Comparison of ENCODE assay signal across 24 mouse cellular contexts in genomic region chr9:80504496-80505012, GRCm38 (mm10). TPM values are rescaled to one million over a fixed set of nuclear protein-coding genes. Genes with fewer than 3 reads are reported as not detected.
DNase-seq lines count a peak whose midpoint lies in the region; ATAC-seq lines count a peak whose summit lies in the region.
"Had no signal": no experiment of that assay in that cellular context is flagged by ENCODE, and none has a peak within 500 bp of the region (broad histone marks: within the 10 kb centered on the region; RNA-seq: fewer than 3 reads in every experiment).

No protein-coding gene starts in this region.

- H3K27me3 ChIP-seq in embryonic facial prominence, embryonic 11.5 days (ENCODE audit: control insufficient read depth, insufficient read depth, low read length): no peaks in the 10 kb centered on the region
- H3K27me3 ChIP-seq in embryonic facial prominence, embryonic 10.5 days (replicated peaks; ENCODE audit: low read depth, poor library complexity, severe bottlenecking): no peaks in the 10 kb centered on the region
- H3K27me3 ChIP-seq in lung, embryonic 16.5 days (ENCODE audit: control insufficient read depth, insufficient read depth, low read depth, low read length): no peaks in the 10 kb centered on the region
- H3K27me3 ChIP-seq: embryonic facial prominence, embryonic 12.5 days; forebrain, embryonic 12.5 days; heart, embryonic 15.5 days had no signal

- no peaks in the 10 kb centered on the region for H3K9me3 ChIP-seq in embryonic facial prominence, embryonic 11.5 days (replicated peaks; ENCODE audit: control insufficient read depth, low read length)
- no peaks in the 10 kb centered on the region for H3K9me3 ChIP-seq in embryonic facial prominence, embryonic 10.5 days
- H3K9me3 ChIP-seq in lung, embryonic 16.5 days (ENCODE audit: control insufficient read depth, low read length): no peaks in the 10 kb centered on the region
- H3K9me3 ChIP-seq: embryonic facial prominence, embryonic 12.5 days; forebrain, embryonic 12.5 days; heart, embryonic 15.5 days; hindbrain, embryonic 10.5 days had no signal

- no peaks in the 10 kb centered on the region for H3K4me1 ChIP-seq in embryonic facial prominence, embryonic 11.5 days (ENCODE audit: control insufficient read depth, insufficient read depth, low read length)
- H3K4me1 ChIP-seq in embryonic facial prominence, embryonic 10.5 days: 0 out of 2 replicates have a peak, but pooled peaks cover 4% of the 10 kb centered on the region
- H3K4me1 ChIP-seq in lung, embryonic 16.5 days (replicated peaks; ENCODE audit: control insufficient read depth, insufficient read depth, low read length): no peaks in the 10 kb centered on the region
- H3K4me1 ChIP-seq: embryonic facial prominence, embryonic 12.5 days; forebrain, embryonic 12.5 days; heart, embryonic 15.5 days had no signal

- H3K4me3 ChIP-seq in embryonic facial prominence, embryonic 11.5 days (ENCODE audit: low read depth, low read length): no peak overlapping the region
- no peak overlapping the region for H3K4me3 ChIP-seq in embryonic facial prominence, embryonic 10.5 days
- no peak overlapping the region for H3K4me3 ChIP-seq in lung, embryonic 16.5 days (ENCODE audit: low read length)
- H3K4me3 ChIP-seq: embryonic facial prominence, embryonic 12.5 days; forebrain, embryonic 12.5 days; heart, adult 2 months; heart, embryonic 15.5 days; hindbrain, embryonic 10.5 days had no signal

- intact Hi-C loops in heart, postnatal 25 days (cut with DNase I): no loop called here

- DNase-seq in embryonic facial prominence, embryonic 11.5 days (ENCODE audit: low spot score): peak; percentile 36
- DNase-seq in embryonic facial prominence, embryonic 10.5 days (ENCODE audit: low spot score): no peak
- DNase-seq in lung, postnatal 14 days: no peak
- peak; percentile 12 for DNase-seq in embryo, embryonic 10.5 days (ENCODE audit: low spot score)
- no peak for DNase-seq in layer of hippocampus, adult 11-12 months (ENCODE audit: low spot score)
- DNase-seq in heart, postnatal 25 days (ENCODE audit: low spot score): no peak
- DNase-seq: adrenal gland, adult 8-10 months; adrenal gland, postnatal 36 days; cerebellum, adult 2 months; cerebellum, postnatal 10 days; gastrocnemius, postnatal 14 days; heart, adult 2 months; heart, postnatal 14 days had no signal

- WGBS in embryonic facial prominence, embryonic 11.5 days: 48% methylated on average over 2 of the region's 2 CpGs
- 48% methylated on average over 2 of the region's 2 CpGs for WGBS in embryonic facial prominence, embryonic 10.5 days
- 47% methylated on average over 2 of the region's 2 CpGs for WGBS in lung, embryonic 16.5 days

- H3K36me3 ChIP-seq in embryonic facial prominence, embryonic 11.5 days (replicated peaks; ENCODE audit: control insufficient read depth, insufficient read depth, low read depth, low read length): no peaks in the 10 kb centered on the region
- no peaks in the 10 kb centered on the region for H3K36me3 ChIP-seq in embryonic facial prominence, embryonic 10.5 days (replicated peaks)
- H3K36me3 ChIP-seq in lung, embryonic 16.5 days (ENCODE audit: control insufficient read depth, insufficient read depth, low read length): no peaks in the 10 kb centered on the region
- H3K36me3 ChIP-seq: embryonic facial prominence, embryonic 12.5 days; forebrain, embryonic 12.5 days; heart, embryonic 15.5 days; hindbrain, embryonic 10.5 days had no signal

- no peak overlapping the region for H3K27ac ChIP-seq in embryonic facial prominence, embryonic 11.5 days (replicated peaks; ENCODE audit: low read depth, low read length)
- no peak overlapping the region for H3K27ac ChIP-seq in embryonic facial prominence, embryonic 10.5 days (replicated peaks)
- no peak overlapping the region for H3K27ac ChIP-seq in lung, embryonic 16.5 days (ENCODE audit: low read length)
- H3K27ac ChIP-seq: embryonic facial prominence, embryonic 12.5 days; forebrain, embryonic 12.5 days; heart, adult 2 months; heart, embryonic 15.5 days; hindbrain, embryonic 10.5 days; hindbrain, embryonic 14.5 days had no signal

- H3K9ac ChIP-seq in embryonic facial prominence, embryonic 11.5 days (replicated peaks; ENCODE audit: low read length): no peak overlapping the region
- H3K9ac ChIP-seq in lung, embryonic 16.5 days (ENCODE audit: low read length): no peak overlapping the region
- H3K9ac ChIP-seq: embryonic facial prominence, embryonic 12.5 days; forebrain, embryonic 12.5 days; heart, embryonic 15.5 days; hindbrain, embryonic 14.5 days had no signal

- no peak overlapping the region for H3K4me2 ChIP-seq in embryonic facial prominence, embryonic 11.5 days (ENCODE audit: low read depth, low read length)
- H3K4me2 ChIP-seq in lung, embryonic 16.5 days (ENCODE audit: low read depth, low read length): no peak overlapping the region
- H3K4me2 ChIP-seq: embryonic facial prominence, embryonic 12.5 days; forebrain, embryonic 12.5 days; heart, embryonic 11.5 days; heart, embryonic 15.5 days; hindbrain, embryonic 14.5 days had no signal

- ATAC-seq in embryonic facial prominence, embryonic 11.5 days (replicated peaks; ENCODE audit: insufficient number of reproducible peaks, low FRiP score, low TSS enrichment, low read depth): no peak
- ATAC-seq in lung, embryonic 16.5 days (ENCODE audit: low read depth): peak; percentile 54; the same call in 1 of the 2 replicates
- ATAC-seq: forebrain, embryonic 16.5 days; intestine, embryonic 16.5 days had no signal

RNA-seq across cellular contexts. Expression of gene Impg1, which starts 39.3 kb away (rescaled TPM):
- polyA plus RNA-seq in embryonic facial prominence, embryonic 11.5 days (2014; fragmentation: Nextera tagmentation; extraction: Ambion mirVana): not detected in 2 replicates
- polyA plus RNA-seq in embryonic facial prominence, embryonic 10.5 days (2016; fragmentation: Nextera tagmentation; extraction: Ambion mirVana): not detected in 2 replicates
- 0.08 and 0.09 TPM in 2 replicates for polyA plus RNA-seq in lung, embryonic 16.5 days (2015; fragmentation: Nextera tagmentation; extraction: Ambion mirVana)
- total RNA-seq in heart, postnatal 25 days (2021): not detected
- total RNA-seq: adrenal gland, adult 8-10 months; adrenal gland, postnatal 36 days; heart, adult 2 months; heart, postnatal 14 days had no signal
- polyA plus RNA-seq: C2C12; embryonic facial prominence, embryonic 12.5 days; forebrain, embryonic 12.5 days; forebrain, embryonic 16.5 days; gonadal fat pad, adult 2 months; heart, adult 2 months; hindbrain, embryonic 10.5 days; hindbrain, embryonic 14.5 days had no signal

Comparison
In these comparisons a context has a peak if more than half of its experiments do, and no peak if none do; other contexts are left out.
1. DNase-seq: peak in embryonic facial prominence, embryonic 11.5 days (single experiment) and embryo, embryonic 10.5 days (single experiment); none in embryonic facial prominence, embryonic 10.5 days (single experiment), lung, postnatal 14 days (single experiment), layer of hippocampus, adult 11-12 months (single experiment) and heart, postnatal 25 days (single experiment).